Mouse (Mus musculus) cerebellum, adult 18-20 months (tissue): ENCODE data around the gene Slc39a13.
A peak's percentile ranks its signal among the peaks of the same experiment; 100 is the strongest.
"Not testable (repeated sequence)": the region's sequence is repeated elsewhere in the genome, so short reads cannot be mapped to it uniquely, and the experiment has no call there.

Experiments
- DNase-seq, 2 experiments: peaks; one replicate each; pipeline ENCODE4 v3.0.0; 2021

Slc39a13 gene

GRCm38 (mm10) chr2:91023131-91023530 is 47.1 kb downstream of the Slc39a13 start:
- no peak for DNase-seq

GRCm38 (mm10) chr2:91022266-91022665 is 48.0 kb downstream of the Slc39a13 start:
- not testable (repeated sequence) for DNase-seq

- DNase-seq, result no peak
These were observed 50.3 kb downstream of the Slc39a13 start for GRCm38 (mm10) chr2:91019911-91020310.

GRCm38 (mm10) chr2:91018061-91018788 is 52.0 kb downstream of the Slc39a13 start:
- peak; percentile 64 to 67 for DNase-seq

GRCm38 (mm10) chr2:91015386-91015785 is 54.8 kb downstream of the Slc39a13 start:
- peak; percentile 80 to 90 for DNase-seq

- DNase-seq, result no peak
These were observed 56.3 kb downstream of the Slc39a13 start for GRCm38 (mm10) chr2:91013881-91014280.
